Mouse (Mus musculus): ENCODE measurements at regions not wholly inside any gene's neighbourhood (a gene's known extent, or its start where the extent isn't known, plus 50 kb on each side); places are given as distances from the start of the nearest gene placed in this dataset.
"Not testable (repeated sequence)": the region's sequence is repeated elsewhere in the genome, so short reads cannot be mapped to it uniquely, and the experiment has no call there.

- not testable (repeated sequence) for TF ChIP-seq GATA1 (IDR thresholded peaks at IDR 0.05; ENCODE audit: borderline replicate concordance, low read length); FLI1 (IDR thresholded peaks at IDR 0.05; ENCODE audit: low read length)
These were observed 153.2 kb downstream of the Tcp10c start for GRCm38 (mm10) chr17:13507397-13508063.

Measured in megakaryocyte, embryonic 14.5 days (primary cell).